Mouse (Mus musculus): Measurements from ENCODE around the gene Myo10. TPM values are rescaled to one million over a fixed set of nuclear protein-coding genes. Genes with fewer than 3 reads are reported as not detected.
"Not testable (repeated sequence)": the region's sequence is repeated elsewhere in the genome, so short reads cannot be mapped to it uniquely, and the experiment has no call there.

The Myo10 gene
- polyA plus RNA-seq, 1 experiment from 2014 or later, result 48.4 TPM

- ATAC-seq (ENCODE audit: insufficient number of reproducible peaks, low FRiP score, low TSS enrichment, low read depth), result no peak
- H3K36me3 ChIP-seq (ENCODE audit: control insufficient read depth, insufficient read depth, low read length), result peaks cover 4% of the 10 kb centered on the region; the same call in 1 of the 2 replicates
- WGBS, result 75% methylated on average over 10 of the region's 10 CpGs
These were observed 88.6 kb downstream of the Myo10 start for GRCm38 (mm10) chr15:25710876-25711275.

GRCm38 (mm10) chr15:25712877-25713276 lies 90.6 kb downstream of the Myo10 start:
- DNase-seq (ENCODE audit: low spot score), result no peak
- WGBS, result 79% methylated on average over 4 of the region's 4 CpGs
- H3K27me3 ChIP-seq (ENCODE audit: control insufficient read depth, insufficient read depth, low read length), result no peaks in the 10 kb centered on the region

More at GRCm38 (mm10) chr15:25710876-25711275, 88.6 kb downstream of the Myo10 start:
- Histone ChIP-seq H3K27ac (replicated peaks; ENCODE audit: low read depth, low read length) (no peak overlapping the region), H3K4me1 (ENCODE audit: control insufficient read depth, insufficient read depth, low read length) (peaks cover 8% of the 10 kb centered on the region; the same call in 1 of the 2 replicates), H3K4me2 (ENCODE audit: low read depth, severe bottlenecking) (no peak overlapping the region), H3K9me3 (ENCODE audit: control insufficient read depth, low read length) (no peaks in the 10 kb centered on the region), H3K4me3 (ENCODE audit: low read depth, low read length) (no peak overlapping the region), H3K9ac (ENCODE audit: low read length) (no peak overlapping the region), H3K27me3 (ENCODE audit: control insufficient read depth, insufficient read depth, low read length) (no peaks in the 10 kb centered on the region)
- DNase-seq (ENCODE audit: low spot score), result no peak

GRCm38 (mm10) chr15:25713587-25714361 lies 91.4 kb downstream of the Myo10 start:
- ATAC-seq (ENCODE audit: insufficient number of reproducible peaks, low FRiP score, low TSS enrichment, low read depth), result no peak; the same call in 1 of the 2 replicates
- 61% methylated on average over 38 of the region's 38 CpGs for WGBS

More at GRCm38 (mm10) chr15:25712877-25713276, 90.6 kb downstream of the Myo10 start:
- no peak for ATAC-seq (ENCODE audit: insufficient number of reproducible peaks, low FRiP score, low TSS enrichment, low read depth)
- 0 out of 2 replicates have a peak, but pooled peaks cover 8% of the 10 kb centered on the region for H3K4me1 ChIP-seq (ENCODE audit: control insufficient read depth, insufficient read depth, low read length)
- H3K36me3 ChIP-seq (ENCODE audit: control insufficient read depth, insufficient read depth, low read length), result peaks cover 2% of the 10 kb centered on the region; the same call in 1 of the 2 replicates
- H3K9ac ChIP-seq (ENCODE audit: low read length), result no peak overlapping the region
- no peak overlapping the region for H3K27ac ChIP-seq (replicated peaks; ENCODE audit: low read depth, low read length)
- H3K4me2 ChIP-seq (ENCODE audit: low read depth, severe bottlenecking), result no peak overlapping the region
- no peaks in the 10 kb centered on the region for H3K9me3 ChIP-seq (ENCODE audit: control insufficient read depth, low read length)
- no peak overlapping the region for H3K4me3 ChIP-seq (ENCODE audit: low read depth, low read length)

GRCm38 (mm10) chr15:25715218-25715995 lies 93.1 kb downstream of the Myo10 start:
- no peak overlapping the region for H3K9ac ChIP-seq (ENCODE audit: low read length)
- H3K9me3 ChIP-seq (ENCODE audit: control insufficient read depth, low read length), result no peaks in the 10 kb centered on the region
- 80% methylated on average over 10 of the region's 10 CpGs for whole genome bisulfite sequencing
- 0 out of 2 replicates have a peak, but pooled peaks cover 8% of the 10 kb centered on the region for H3K4me1 ChIP-seq (ENCODE audit: control insufficient read depth, insufficient read depth, low read length)
- no peak overlapping the region for H3K27ac ChIP-seq (replicated peaks; ENCODE audit: low read depth, low read length)
- ATAC-seq (ENCODE audit: insufficient number of reproducible peaks, low FRiP score, low TSS enrichment, low read depth) (no peak), DNase-seq (ENCODE audit: low spot score) (no peak)
- no peak overlapping the region for H3K4me3 ChIP-seq (ENCODE audit: low read depth, low read length)
- no peaks in the 10 kb centered on the region for H3K27me3 ChIP-seq (ENCODE audit: control insufficient read depth, insufficient read depth, low read length)
- H3K36me3 ChIP-seq (ENCODE audit: control insufficient read depth, insufficient read depth, low read length), result peaks cover 2% of the 10 kb centered on the region; the same call in 1 of the 2 replicates
- H3K4me2 ChIP-seq (ENCODE audit: low read depth, severe bottlenecking), result no peak overlapping the region

More at GRCm38 (mm10) chr15:25713587-25714361, 91.4 kb downstream of the Myo10 start:
- Histone ChIP-seq H3K27ac (replicated peaks; ENCODE audit: low read depth, low read length) (no peak overlapping the region), H3K4me2 (ENCODE audit: low read depth, severe bottlenecking) (no peak overlapping the region), H3K4me3 (ENCODE audit: low read depth, low read length) (no peak overlapping the region), H3K9me3 (ENCODE audit: control insufficient read depth, low read length) (no peaks in the 10 kb centered on the region), H3K27me3 (ENCODE audit: control insufficient read depth, insufficient read depth, low read length) (no peaks in the 10 kb centered on the region), H3K36me3 (ENCODE audit: control insufficient read depth, insufficient read depth, low read length) (peaks cover 2% of the 10 kb centered on the region; the same call in 1 of the 2 replicates), H3K9ac (ENCODE audit: low read length) (no peak overlapping the region), H3K4me1 (ENCODE audit: control insufficient read depth, insufficient read depth, low read length) (0 out of 2 replicates have a peak, but pooled peaks cover 8% of the 10 kb centered on the region)
- DNase-seq (ENCODE audit: low spot score), result no peak

- WGBS, result 87% methylated on average over 11 of the region's 11 CpGs
- Histone ChIP-seq H3K9me3 (ENCODE audit: control insufficient read depth, low read length) (no peaks in the 10 kb centered on the region), H3K4me2 (ENCODE audit: low read depth, severe bottlenecking) (no peak overlapping the region), H3K36me3 (ENCODE audit: control insufficient read depth, insufficient read depth, low read length) (peaks cover 3% of the 10 kb centered on the region; the same call in 1 of the 2 replicates), H3K4me1 (ENCODE audit: control insufficient read depth, insufficient read depth, low read length) (0 out of 2 replicates have a peak, but pooled peaks cover 8% of the 10 kb centered on the region), H3K27me3 (ENCODE audit: control insufficient read depth, insufficient read depth, low read length) (no peaks in the 10 kb centered on the region), H3K27ac (replicated peaks; ENCODE audit: low read depth, low read length) (no peak overlapping the region), H3K9ac (ENCODE audit: low read length) (no peak overlapping the region), H3K4me3 (ENCODE audit: low read depth, low read length) (no peak overlapping the region)
- ATAC-seq (ENCODE audit: insufficient number of reproducible peaks, low FRiP score, low TSS enrichment, low read depth) (no peak), DNase-seq (ENCODE audit: low spot score) (no peak)
These were observed 93.7 kb downstream of the Myo10 start for GRCm38 (mm10) chr15:25715996-25716395.

- H3K36me3 ChIP-seq (ENCODE audit: control insufficient read depth, insufficient read depth, low read length), result peaks cover 8% of the 10 kb centered on the region; the same call in 1 of the 2 replicates
- H3K4me3 ChIP-seq (ENCODE audit: low read depth, low read length), result no peak overlapping the region
- no peak overlapping the region for H3K9ac ChIP-seq (ENCODE audit: low read length)
- DNase-seq (ENCODE audit: low spot score) (peak; percentile 90), ATAC-seq (ENCODE audit: insufficient number of reproducible peaks, low FRiP score, low TSS enrichment, low read depth) (no peak)
- H3K4me1 ChIP-seq (ENCODE audit: control insufficient read depth, insufficient read depth, low read length), result 0 out of 2 replicates have a peak, but pooled peaks cover 8% of the 10 kb centered on the region
- WGBS, result 35% methylated on average over 3 of the region's 3 CpGs
- no peaks in the 10 kb centered on the region for H3K9me3 ChIP-seq (ENCODE audit: control insufficient read depth, low read length)
- no peak overlapping the region for H3K4me2 ChIP-seq (ENCODE audit: low read depth, severe bottlenecking)
- H3K27me3 ChIP-seq (ENCODE audit: control insufficient read depth, insufficient read depth, low read length), result no peaks in the 10 kb centered on the region
- H3K27ac ChIP-seq (replicated peaks; ENCODE audit: low read depth, low read length), result no peak overlapping the region
These were observed 94.7 kb downstream of the Myo10 start for GRCm38 (mm10) chr15:25717006-25717405.

- H3K36me3 ChIP-seq (ENCODE audit: control insufficient read depth, insufficient read depth, low read length); DNase-seq (ENCODE audit: low spot score); H3K4me2 ChIP-seq (ENCODE audit: low read depth, severe bottlenecking); H3K27ac ChIP-seq (replicated peaks; ENCODE audit: low read depth, low read length); H3K27me3 ChIP-seq (ENCODE audit: control insufficient read depth, insufficient read depth, low read length); H3K9me3 ChIP-seq (ENCODE audit: control insufficient read depth, low read length); H3K4me3 ChIP-seq (ENCODE audit: low read depth, low read length); ATAC-seq (ENCODE audit: insufficient number of reproducible peaks, low FRiP score, low TSS enrichment, low read depth); H3K4me1 ChIP-seq (ENCODE audit: control insufficient read depth, insufficient read depth, low read length); H3K9ac ChIP-seq (ENCODE audit: low read length): not testable (repeated sequence)
- 100% methylated on average over 1 of the region's 4 CpGs for WGBS
These were observed 95.8 kb downstream of the Myo10 start for GRCm38 (mm10) chr15:25718104-25718503.

GRCm38 (mm10) chr15:25719270-25719669 lies 96.9 kb downstream of the Myo10 start:
- Histone ChIP-seq H3K36me3 (ENCODE audit: control insufficient read depth, insufficient read depth, low read length) (0 out of 2 replicates have a peak, but pooled peaks cover 7% of the 10 kb centered on the region), H3K27me3 (ENCODE audit: control insufficient read depth, insufficient read depth, low read length) (no peaks in the 10 kb centered on the region), H3K9me3 (ENCODE audit: control insufficient read depth, low read length) (no peaks in the 10 kb centered on the region), H3K27ac (replicated peaks; ENCODE audit: low read depth, low read length) (no peak overlapping the region), H3K9ac (ENCODE audit: low read length) (no peak overlapping the region), H3K4me3 (ENCODE audit: low read depth, low read length) (no peak overlapping the region), H3K4me1 (ENCODE audit: control insufficient read depth, insufficient read depth, low read length) (no peaks in the 10 kb centered on the region), H3K4me2 (ENCODE audit: low read depth, severe bottlenecking) (no peak overlapping the region)
- DNase-seq (ENCODE audit: low spot score) (no peak), ATAC-seq (ENCODE audit: insufficient number of reproducible peaks, low FRiP score, low TSS enrichment, low read depth) (no peak)
- 65% methylated on average over 8 of the region's 8 CpGs for WGBS
